Mouse (Mus musculus): ENCODE data around the gene Kdm3a.

The Kdm3a gene

GRCm38 (mm10) chr6:71632829-71633662 is at the start of gene Kdm3a:
Gene Kdm3a, minus strand, starts transcription at chr6:71632990.
- DNase-seq, result peak; percentile 98

- no peak for DNase-seq
These were observed 46.1 kb upstream of the Kdm3a start for GRCm38 (mm10) chr6:71678891-71679290.

DNA sequence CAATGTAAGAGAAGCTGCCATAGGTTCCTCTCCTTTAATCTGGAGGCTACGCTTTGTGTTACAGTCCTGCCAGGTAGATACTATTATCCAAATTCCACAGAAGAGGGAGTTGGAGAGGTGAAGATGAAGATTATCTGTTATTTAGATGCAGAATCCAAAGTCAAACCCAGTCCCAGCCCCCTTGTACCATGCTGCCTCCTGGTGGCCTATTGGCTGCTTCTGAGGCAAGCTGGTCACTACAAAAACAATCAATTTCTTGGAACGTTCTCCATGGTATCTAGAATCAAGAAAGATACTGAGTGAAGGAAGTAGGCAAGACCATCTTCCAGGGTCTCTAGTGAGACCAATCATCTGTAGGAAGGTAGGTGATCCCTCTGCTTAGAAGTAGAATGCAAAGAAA is 40.4 kb upstream of the Kdm3a start:
- no peak for DNase-seq

GRCm38 (mm10) chr6:71664511-71664910 is 31.7 kb upstream of the Kdm3a start:
- no peak for DNase-seq

- no peak for DNase-seq
These were observed 25.5 kb upstream of the Kdm3a start for GRCm38 (mm10) chr6:71658290-71658689.

DNA sequence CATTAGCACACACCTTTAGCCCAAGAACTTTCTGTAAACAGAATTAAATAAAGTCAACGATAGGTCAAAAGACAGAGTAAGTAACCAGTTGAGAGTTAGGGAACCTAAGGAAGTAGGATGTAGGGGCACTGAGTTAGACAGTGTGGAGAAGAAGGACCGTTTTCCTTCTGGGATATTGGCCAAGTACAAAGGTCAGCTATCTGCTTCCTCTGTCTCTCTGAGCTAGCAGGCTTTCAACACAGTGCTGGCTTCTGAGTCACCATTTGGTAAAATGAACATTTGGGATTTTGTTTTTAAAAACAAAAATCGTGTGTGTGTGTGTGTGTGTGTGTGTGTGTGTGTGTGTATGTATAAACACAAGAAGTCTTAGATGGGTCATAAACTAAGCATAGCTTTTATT is 23.0 kb upstream of the Kdm3a start:
- DNase-seq, result no peak

GRCm38 (mm10) chr6:71651868-71652267 is 19.1 kb upstream of the Kdm3a start:
- DNase-seq, result no peak

DNA sequence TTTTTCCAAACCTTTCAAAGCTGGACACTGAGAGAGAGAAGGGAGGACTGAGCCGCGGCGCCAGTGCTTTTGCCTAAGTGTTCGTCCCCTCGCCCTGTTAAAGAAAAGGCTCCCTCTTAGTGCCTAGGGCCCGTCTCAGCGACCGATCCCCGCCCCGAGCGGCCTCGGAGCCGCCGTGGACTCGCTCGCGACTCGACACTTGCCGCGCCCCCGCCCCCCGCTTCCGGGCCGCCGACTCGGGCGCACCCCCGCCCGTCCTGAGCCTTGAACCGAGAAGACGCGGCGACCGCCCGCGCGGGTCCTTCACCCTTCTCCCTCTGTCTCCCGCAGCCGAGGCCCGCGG is 333 bp downstream of the Kdm3a start:
- DNase-seq, result no peak

- peak; percentile 70 for DNase-seq
These were observed 906 bp downstream of the Kdm3a start for GRCm38 (mm10) chr6:71631706-71632461.

- DNase-seq, result no peak
These were observed 1.6 kb downstream of the Kdm3a start for GRCm38 (mm10) chr6:71631196-71631595.

DNA sequence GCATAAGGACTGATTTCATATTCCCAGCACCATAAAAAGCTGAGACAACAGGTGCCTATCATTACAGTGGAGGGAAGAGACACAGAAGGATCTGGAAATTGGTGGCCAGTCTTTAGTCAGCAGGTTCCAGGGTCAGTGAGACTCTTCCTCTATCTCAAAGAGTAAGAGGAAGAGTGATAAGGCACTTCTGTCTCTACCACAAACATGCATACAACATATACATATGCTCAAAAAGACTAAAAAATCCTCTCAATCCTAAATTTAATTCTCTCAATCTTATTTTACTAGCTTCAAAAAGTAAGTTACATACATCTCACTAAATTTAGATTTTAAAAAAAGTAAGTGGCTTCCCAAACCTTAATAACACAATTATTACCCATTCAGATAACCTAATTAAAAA is 5.5 kb downstream of the Kdm3a start:
- no peak for DNase-seq

DNA sequence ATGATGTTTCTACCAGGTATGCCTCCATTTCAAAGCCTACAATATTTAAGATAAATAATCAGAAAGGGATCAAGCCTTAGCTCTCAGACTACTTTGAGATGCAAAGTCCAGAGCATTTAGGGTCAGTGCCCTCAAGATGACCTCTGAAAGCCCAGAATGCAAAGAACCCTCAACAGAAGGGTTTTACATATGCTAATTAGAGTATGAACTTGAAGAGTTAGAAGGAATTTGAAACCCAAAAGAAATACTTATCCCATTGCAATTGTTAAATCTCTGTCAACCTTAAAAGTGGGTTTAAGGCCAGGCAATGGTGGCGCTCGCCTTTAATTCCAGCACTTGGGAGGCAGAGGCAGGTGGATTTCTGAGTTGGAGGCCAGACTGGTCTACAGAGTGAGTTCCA is 6.8 kb downstream of the Kdm3a start:
- no peak for DNase-seq

GRCm38 (mm10) chr6:71624723-71625122 is 8.1 kb downstream of the Kdm3a start:
- no peak for DNase-seq

DNA sequence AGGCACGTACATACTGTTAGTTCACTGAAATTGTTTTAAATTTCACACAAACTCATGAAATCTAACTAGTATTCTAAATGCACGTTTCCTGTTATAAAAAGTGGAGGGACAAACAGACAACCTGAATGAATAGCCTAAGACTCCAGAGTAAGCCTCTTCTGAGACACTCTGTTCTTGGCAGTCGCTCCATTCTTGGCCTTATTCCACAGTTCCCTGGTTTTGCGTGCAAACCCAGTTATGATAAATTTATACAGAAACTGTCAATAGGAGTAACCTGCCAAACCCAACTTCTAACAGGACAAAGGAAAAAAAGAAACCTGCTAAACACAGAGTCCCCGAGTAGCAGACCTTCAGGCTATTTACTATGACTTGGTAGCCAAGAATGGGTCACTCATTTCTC is 10.8 kb downstream of the Kdm3a start:
- DNase-seq, result peak; percentile 20

GRCm38 (mm10) chr6:71621551-71621950 is 11.2 kb downstream of the Kdm3a start:
- DNase-seq, result no peak

- DNase-seq, result no peak
These were observed 15.8 kb downstream of the Kdm3a start for GRCm38 (mm10) chr6:71616959-71617358.

- no peak for DNase-seq
These were observed 19.6 kb downstream of the Kdm3a start for GRCm38 (mm10) chr6:71613225-71613624.

GRCm38 (mm10) chr6:71609968-71610367 is 22.8 kb downstream of the Kdm3a start:
- DNase-seq, result no peak

GRCm38 (mm10) chr6:71608994-71609393 is 23.8 kb downstream of the Kdm3a start:
- no peak for DNase-seq

DNA sequence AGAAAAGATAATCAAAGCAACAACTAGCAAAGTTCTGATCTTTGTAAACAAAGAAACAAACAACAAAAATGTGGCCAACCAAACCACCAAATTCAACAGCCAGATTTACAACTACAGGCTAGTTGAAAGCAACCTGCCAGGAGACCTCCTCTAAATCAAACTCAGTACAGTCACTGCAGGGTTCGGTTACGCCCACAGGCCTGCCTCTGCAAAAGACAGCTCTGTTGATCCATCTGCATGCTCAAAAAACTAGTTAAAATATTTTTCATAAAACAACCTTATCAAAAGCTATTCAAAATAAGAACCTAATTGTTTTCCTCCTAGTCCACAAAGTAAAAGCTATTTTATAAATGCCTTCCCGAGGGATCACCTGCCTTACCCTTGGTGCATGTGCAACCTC is 25.0 kb downstream of the Kdm3a start:
- no peak for DNase-seq

- DNase-seq, result no peak
These were observed 42.6 kb downstream of the Kdm3a start for GRCm38 (mm10) chr6:71590154-71590553.

- no peak for DNase-seq
These were observed 43.4 kb downstream of the Kdm3a start for GRCm38 (mm10) chr6:71589401-71589800.

- no peak for DNase-seq
These were observed 49.6 kb downstream of the Kdm3a start for GRCm38 (mm10) chr6:71583198-71583597.

DNA sequence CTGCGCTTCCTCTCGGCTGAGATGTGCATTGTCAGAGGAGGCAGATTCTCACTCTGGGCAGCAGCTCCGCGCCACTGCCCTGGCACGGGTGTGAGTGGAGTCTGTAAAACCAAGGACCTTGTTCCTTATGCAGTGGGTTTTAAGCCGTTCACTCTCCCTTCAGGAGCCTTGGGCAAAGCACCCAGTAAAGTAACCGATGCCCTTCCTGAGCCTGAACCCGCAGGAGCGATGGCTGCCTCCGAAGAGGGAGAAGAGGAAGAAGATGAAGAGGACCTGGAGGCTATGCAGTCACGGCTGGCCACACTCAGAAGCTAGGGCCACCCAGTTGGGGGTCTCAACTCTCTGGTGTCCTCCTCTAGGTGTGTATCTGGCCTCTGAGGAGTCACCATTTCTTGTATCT is 53.3 kb downstream of the Kdm3a start:
- DNase-seq, result no peak
